Mouse (Mus musculus) heart, adult 2 months (tissue): ENCODE data around the gene Nat8f5. TPM values are rescaled to one million over a fixed set of nuclear protein-coding genes. Genes with fewer than 3 reads are reported as not detected.
"Not testable (repeated sequence)": the region's sequence is repeated elsewhere in the genome, so short reads cannot be mapped to it uniquely, and the experiment has no call there.

Experiments used
- DNase-seq, 2 experiments: peaks; one replicate each; pipeline ENCODE4 v3.0.0; 2021
- H3K27ac ChIP-seq: fragments of 200-600 bp; 2 replicates; pipeline ENCODE4 v1.8.1; 2022
- H3K27me3 ChIP-seq: fragments of 200-500 bp; 2 replicates; pipeline ENCODE4 v1.6.1; 2012; ENCODE audit warnings: mild to moderate bottlenecking, low read length, inconsistent platforms, mixed read lengths; ENCODE audit not compliant: control insufficient read depth, insufficient read depth
- H3K36me3 ChIP-seq: fragments of 200-500 bp; 2 replicates; pipeline ENCODE4 v1.6.1; 2012; ENCODE audit warnings: low read length, inconsistent platforms; ENCODE audit not compliant: control insufficient read depth, insufficient read depth
- H3K4me1 ChIP-seq: fragments of 200-500 bp; 2 replicates; pipeline ENCODE4 v1.6.1; 2011; ENCODE audit warnings: low read length; ENCODE audit not compliant: control insufficient read depth, insufficient read depth
- H3K4me3 ChIP-seq: fragments of 200-600 bp; 2 replicates; pipeline ENCODE4 v1.8.1; 2022
- H3K79me2 ChIP-seq: fragments of 200-500 bp; replicated peaks from 2 replicates; pipeline ENCODE4 v1.6.1; 2012; ENCODE audit warnings: mild to moderate bottlenecking, inconsistent platforms, low read length, moderate library complexity, mixed read lengths; ENCODE audit not compliant: control insufficient read depth, insufficient read depth
- H3K9ac ChIP-seq: fragments of 200-500 bp; 2 replicates; pipeline ENCODE4 v1.6.1; 2012; ENCODE audit warnings: low read depth, mild to moderate bottlenecking, control low read depth, inconsistent platforms, low read length, mixed read lengths
- CTCF ChIP-seq: fragments of 200-600 bp; IDR thresholded peaks from 2 replicates; pipeline ENCODE4 v1.8.1; 2022; ENCODE audit warnings: antibody characterized with exemption, mild to moderate bottlenecking, moderate library complexity
- EP300 ChIP-seq: fragments of 200-500 bp; IDR thresholded peaks from 2 replicates; pipeline ENCODE4 v1.6.1; 2011; ENCODE audit warnings: low read depth, low read length, control low read depth; ENCODE audit not compliant: insufficient read depth
- POLR2A ChIP-seq: fragments of 200-500 bp; IDR thresholded peaks from 2 replicates; pipeline ENCODE4 v1.6.1; 2011; ENCODE audit warnings: mild to moderate bottlenecking, low read depth, low read length, control low read depth; ENCODE audit not compliant: insufficient read depth
- WGBS: fragments of 180-500 bp; shearing (Covaris S2); methylation state at CpG from one replicate; pipeline ENCODE4 v1.1.7; 2018; 5-methylcytosine and 5-hydroxymethylcytosine counted together
- intact Hi-C: fragments of 180-260 bp; cut with DNase I; formaldehyde crosslinking; loops from one replicate; pipeline ENCODE4 v1.15.1; 2025
- polyA plus RNA-seq: library from polyadenylated mRNA; depleted of rRNA; stranded (reverse); fragments of >200 nt; gene quantifications from 2 replicates; pipeline ENCODE4 v1.2.3, GENCODE M21; 2012
- total RNA-seq, 2 experiments: library from RNA; stranded (reverse); gene quantifications; 2 replicates each; pipeline ENCODE4 v1.2.3; 2021

The Nat8f5 gene
- total and polyA plus RNA-seq, 3 experiments = not detected

GRCm38 (mm10) chr6:85836827-85837226, 16.1 kb upstream of the Nat8f5 start:
- intact Hi-C loops = loop anchor here (5.0 kb wide), 1 partner anchor 170 kb away; no protein-coding TSS in a partner anchor
- WGBS = 9% methylated on average over 9 of the region's 9 CpGs
- H3K9ac ChIP-seq, H3K4me1 ChIP-seq, H3K4me3 ChIP-seq, H3K27me3 ChIP-seq, H3K27ac ChIP-seq, H3K79me2 ChIP-seq, H3K36me3 ChIP-seq: not testable (repeated sequence)
- peak; percentile 48 to 72 for DNase-seq
- TF ChIP-seq CTCF = peak; percentile 58

GRCm38 (mm10) chr6:85836098-85836497, 15.3 kb upstream of the Nat8f5 start:
- DNase-seq, H3K4me3 ChIP-seq, H3K36me3 ChIP-seq, H3K79me2 ChIP-seq, H3K4me1 ChIP-seq, H3K9ac ChIP-seq, H3K27ac ChIP-seq, H3K27me3 ChIP-seq: not testable (repeated sequence)
- intact Hi-C loops = loop anchor here (5.0 kb wide), 1 partner anchor 171 kb away; no protein-coding TSS in a partner anchor
- WGBS = 62% methylated on average over 5 of the region's 5 CpGs

DNA sequence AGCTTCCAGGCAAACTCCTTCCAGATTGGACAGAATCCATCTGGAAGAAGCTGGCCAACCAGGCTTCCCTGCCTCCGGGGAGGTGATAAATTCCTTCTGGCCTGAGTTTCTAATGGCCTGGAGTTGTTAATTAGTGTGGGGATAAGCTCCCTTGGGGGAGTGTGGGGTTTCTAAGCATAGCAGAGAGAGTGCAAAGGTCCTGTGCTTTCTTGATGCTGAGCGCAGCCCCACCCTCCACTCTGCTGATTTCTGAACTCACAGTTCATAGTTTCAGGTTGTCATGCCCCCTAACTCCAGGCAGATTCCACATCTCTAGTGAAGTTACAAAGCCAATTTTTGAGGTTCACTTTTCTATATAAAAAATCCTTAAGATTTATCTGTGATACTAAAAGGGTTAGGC, 14.3 kb upstream of the Nat8f5 start:
- H3K79me2 ChIP-seq, H3K9ac ChIP-seq, H3K36me3 ChIP-seq, DNase-seq, H3K4me1 ChIP-seq, H3K27ac ChIP-seq, H3K4me3 ChIP-seq, H3K27me3 ChIP-seq: not testable (repeated sequence)
- intact Hi-C loops = loop anchor here (5.0 kb wide), 1 partner anchor 172 kb away; no protein-coding TSS in a partner anchor
- 70% methylated on average over 1 of the region's 2 CpGs for WGBS

GRCm38 (mm10) chr6:85834504-85835100, 13.8 kb upstream of the Nat8f5 start:
- H3K36me3 ChIP-seq, H3K79me2 ChIP-seq, H3K27me3 ChIP-seq, H3K4me1 ChIP-seq, H3K27ac ChIP-seq, H3K4me3 ChIP-seq, H3K9ac ChIP-seq: not testable (repeated sequence)
- DNase-seq = peak in 1 of 2 experiments; percentile 14
- intact Hi-C loops = loop anchor here (5.0 kb wide), 2 partner anchors 63 to 173 kb away; no protein-coding TSS in a partner anchor

- Histone ChIP-seq H3K36me3 (no peaks in the 10 kb centered on the region), H3K4me3 (no peak within 1 kb of the TSS), H3K9ac (no peak within 1 kb of the TSS), H3K4me1 (peaks cover 3% of the 10 kb centered on the region; the same call in 1 of the 2 replicates), H3K27ac (no peak within 1 kb of the TSS), H3K27me3 (no peaks in the 10 kb centered on the region), H3K79me2 (no peaks in the 10 kb centered on the region)
- TF ChIP-seq CTCF (no peak), EP300 (no peak), POLR2A (no peak)
- no peak for DNase-seq
- 67% methylated on average over 7 of the region's 7 CpGs for WGBS
- intact Hi-C loops = loop anchor here (5.0 kb wide), 1 partner anchor 65 kb away; no protein-coding TSS in a partner anchor
These were observed 11.1 kb upstream of the Nat8f5 start, which contains the start of gene Nat8 for GRCm38 (mm10) chr6:85831796-85832321. Nat8 (minus strand) TSS chr6:85832082.

DNA sequence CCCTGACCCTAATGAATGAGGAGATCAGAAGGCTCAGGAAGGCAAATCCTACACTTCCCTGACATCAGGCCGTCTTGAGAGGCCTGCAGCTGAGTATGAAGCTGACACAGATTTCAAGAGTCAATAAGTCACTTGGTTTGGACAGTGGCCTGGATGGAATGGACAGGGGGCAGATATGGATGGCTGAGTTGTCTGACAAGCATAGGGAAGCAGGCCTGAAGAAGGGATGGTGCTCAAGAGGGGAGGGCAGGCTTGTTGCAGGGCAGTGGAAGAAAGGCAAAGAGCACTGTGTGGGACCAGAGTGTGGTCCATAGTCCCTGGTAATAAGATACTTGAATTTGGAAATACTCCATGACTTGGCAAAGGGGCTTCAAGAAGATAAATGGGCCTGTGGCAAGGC, 8.7 kb upstream of the Nat8f5 start:
- Histone ChIP-seq H3K4me1 (0 out of 2 replicates have a peak, but pooled peaks cover 1% of the 10 kb centered on the region), H3K36me3 (no peaks in the 10 kb centered on the region), H3K4me3 (no peak overlapping the region), H3K9ac (no peak overlapping the region), H3K79me2 (no peaks in the 10 kb centered on the region), H3K27ac (no peak overlapping the region), H3K27me3 (no peaks in the 10 kb centered on the region)
- no peak for DNase-seq
- 53% methylated on average over 1 of the region's 1 CpGs for WGBS
- intact Hi-C loops = no loop called here
- TF ChIP-seq POLR2A = no peak
- TF ChIP-seq EP300 = no peak
- no peak for TF ChIP-seq CTCF

GRCm38 (mm10) chr6:85825886-85826285, 5.1 kb upstream of the Nat8f5 start:
- H3K27ac ChIP-seq = no peak overlapping the region
- 69% methylated on average over 2 of the region's 2 CpGs for WGBS
- H3K36me3 ChIP-seq = no peaks in the 10 kb centered on the region
- intact Hi-C loops = no loop called here
- no peak for TF ChIP-seq CTCF
- TF ChIP-seq POLR2A = no peak
- no peak for TF ChIP-seq EP300
- H3K79me2 ChIP-seq = no peaks in the 10 kb centered on the region
- no peak for DNase-seq
- H3K4me3 ChIP-seq = no peak overlapping the region
- no peak overlapping the region for H3K9ac ChIP-seq
- H3K27me3 ChIP-seq = no peaks in the 10 kb centered on the region
- H3K4me1 ChIP-seq = no peaks in the 10 kb centered on the region
